Mouse (Mus musculus) cerebral cortex, adult 2 months (tissue): ENCODE measurements around the gene Pcgf3.

Experiments
- WGBS: fragments of 180-500 bp; shearing (Covaris S2); methylation state at CpG from one replicate; pipeline ENCODE4 v1.1.7; 2018; 5-methylcytosine and 5-hydroxymethylcytosine counted together

Gene Pcgf3

GRCm38 (mm10) chr5:108461082-108462065, at the start of gene Pcgf3:
TSS of gene Pcgf3 (plus strand) at chr5:108461232.
- 1% methylated on average over 51 of the region's 62 CpGs for WGBS

GRCm38 (mm10) chr5:108414711-108415110, 46.3 kb upstream of the Pcgf3 start:
- 86% methylated on average over 2 of the region's 2 CpGs for WGBS

GRCm38 (mm10) chr5:108422741-108423140, 38.3 kb upstream of the Pcgf3 start:
- WGBS: 86% methylated on average over 3 of the region's 3 CpGs

DNA sequence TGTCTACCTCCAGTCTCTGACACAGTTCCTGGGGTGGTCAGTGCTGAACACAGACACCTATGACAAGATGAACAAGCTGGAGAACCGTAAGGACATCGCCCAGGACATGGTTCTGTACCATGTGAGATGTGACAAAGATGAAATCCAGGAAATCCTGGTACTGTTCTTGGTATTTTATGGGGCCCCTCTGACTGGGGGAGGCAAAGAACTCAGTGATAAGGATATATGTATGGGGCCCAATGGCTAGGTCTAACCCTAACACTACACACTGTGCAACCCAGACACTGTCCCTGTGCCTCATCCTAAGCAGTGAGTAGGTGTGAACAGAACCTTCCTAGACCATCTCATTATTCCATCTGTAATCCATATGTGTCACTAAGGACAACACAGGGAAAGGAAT, 37.6 kb upstream of the Pcgf3 start:
- WGBS: 84% methylated on average over 2 of the region's 2 CpGs

GRCm38 (mm10) chr5:108427186-108427585, 33.8 kb upstream of the Pcgf3 start:
- WGBS: 55% methylated on average over 1 of the region's 1 CpGs

- 90% methylated on average over 6 of the region's 6 CpGs for WGBS
Observed at GRCm38 (mm10) chr5:108431196-108431595, 29.8 kb upstream of the Pcgf3 start.

- WGBS: under 1% methylated on average over 42 of the region's 42 CpGs
Observed at GRCm38 (mm10) chr5:108433804-108434587, 27.0 kb upstream of the Pcgf3 start, which contains the start of gene Atp5k. TSS of gene Atp5k (minus strand) at chr5:108434448.

GRCm38 (mm10) chr5:108436101-108436500, 24.9 kb upstream of the Pcgf3 start:
- 77% methylated on average over 2 of the region's 2 CpGs for WGBS

DNA sequence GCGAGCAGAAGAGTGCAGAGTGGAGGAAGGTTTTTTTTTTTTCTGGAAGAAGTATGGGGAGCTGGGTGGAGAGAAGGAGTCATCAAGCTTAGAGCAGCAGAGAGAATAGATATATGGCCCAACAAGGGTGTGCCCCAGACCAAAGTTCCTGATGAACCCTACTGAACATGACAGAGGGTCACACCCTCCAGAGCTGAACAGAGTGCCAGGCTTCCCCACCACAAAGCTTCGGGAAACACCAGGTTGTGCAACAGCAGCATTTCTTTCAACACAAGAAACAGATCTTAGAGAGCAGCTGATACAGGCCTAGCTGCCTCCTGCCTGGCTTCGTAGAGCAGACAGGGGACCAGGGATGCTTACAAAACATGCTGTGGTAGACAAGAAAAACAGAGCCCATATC, 14.1 kb upstream of the Pcgf3 start:
- 88% methylated on average over 3 of the region's 3 CpGs for WGBS

- 91% methylated on average over 7 of the region's 7 CpGs for WGBS
Observed at GRCm38 (mm10) chr5:108447857-108448256, 13.2 kb upstream of the Pcgf3 start.

DNA sequence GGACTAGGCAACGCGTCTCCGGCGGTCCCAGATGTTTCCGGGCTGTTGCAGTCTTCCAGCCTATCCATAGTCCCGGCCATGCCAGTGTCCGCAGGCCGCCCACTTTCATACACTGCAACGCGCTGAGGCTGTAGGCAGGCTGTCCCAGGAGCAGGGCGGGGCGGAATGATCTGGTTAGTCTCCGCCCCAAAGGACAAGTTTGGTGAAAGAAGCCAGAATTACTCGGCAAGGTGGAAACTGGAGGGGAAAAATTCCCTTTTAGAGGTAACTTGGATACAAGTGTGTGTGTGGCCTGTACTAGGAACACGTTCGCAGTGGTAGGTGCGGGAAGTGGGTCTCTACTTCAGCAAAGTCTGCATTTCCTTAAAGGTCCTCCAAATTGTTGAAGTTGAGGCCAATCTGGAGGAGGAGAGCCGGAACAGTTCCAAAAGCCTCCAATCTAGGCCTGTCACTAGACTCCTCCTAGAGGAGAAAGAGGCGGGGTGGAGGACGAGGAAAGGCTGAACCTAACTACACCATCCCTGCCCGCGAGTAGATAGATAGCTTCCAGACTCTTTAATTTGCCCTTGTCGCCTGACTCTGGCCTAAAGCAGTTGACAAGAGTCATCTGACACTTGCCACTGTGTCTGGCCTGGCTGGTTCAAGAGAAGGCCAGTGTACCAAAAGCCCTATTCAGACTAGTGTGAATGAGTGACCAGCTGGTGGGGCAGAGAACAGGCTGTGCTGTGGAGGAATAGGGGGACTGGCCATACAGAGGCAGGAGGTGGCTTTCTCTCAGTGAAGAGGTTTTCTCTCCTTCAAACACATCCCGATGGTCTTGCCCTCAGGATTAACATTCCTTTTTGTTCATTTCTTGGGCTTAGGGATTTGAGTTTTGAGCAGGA, 12.0 kb upstream of the Pcgf3 start, which contains the start of gene Mfsd7a:
Gene Mfsd7a (minus strand): TSS at position 107 of the 884 bp plus-strand sequence.
- 26% methylated on average over 24 of the region's 24 CpGs for WGBS

GRCm38 (mm10) chr5:108450837-108451540, 10.0 kb upstream of the Pcgf3 start:
- 76% methylated on average over 8 of the region's 8 CpGs for WGBS

DNA sequence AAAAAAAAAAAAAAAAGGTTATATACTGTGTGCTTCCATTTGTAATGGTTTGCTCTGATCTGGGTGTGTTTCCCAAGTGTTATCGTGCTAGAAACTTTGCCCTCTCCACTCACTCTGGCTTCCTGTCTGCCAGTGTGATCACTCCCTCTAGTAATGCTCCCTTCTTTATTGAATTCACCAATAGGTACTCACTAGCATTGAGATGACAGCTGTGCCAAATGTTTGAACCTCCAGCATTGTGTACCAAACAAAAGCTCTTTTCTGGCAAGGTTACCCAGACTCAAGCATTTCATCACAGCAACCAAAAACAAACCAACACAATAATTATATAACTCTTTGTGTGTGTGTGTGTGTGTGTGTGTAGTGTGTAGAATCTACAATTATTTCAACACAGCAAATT, 9.4 kb upstream of the Pcgf3 start:
- WGBS: 87% methylated on average over 1 of the region's 1 CpGs

GRCm38 (mm10) chr5:108452422-108452821, 8.6 kb upstream of the Pcgf3 start:
- 91% methylated on average over 1 of the region's 1 CpGs for WGBS

DNA sequence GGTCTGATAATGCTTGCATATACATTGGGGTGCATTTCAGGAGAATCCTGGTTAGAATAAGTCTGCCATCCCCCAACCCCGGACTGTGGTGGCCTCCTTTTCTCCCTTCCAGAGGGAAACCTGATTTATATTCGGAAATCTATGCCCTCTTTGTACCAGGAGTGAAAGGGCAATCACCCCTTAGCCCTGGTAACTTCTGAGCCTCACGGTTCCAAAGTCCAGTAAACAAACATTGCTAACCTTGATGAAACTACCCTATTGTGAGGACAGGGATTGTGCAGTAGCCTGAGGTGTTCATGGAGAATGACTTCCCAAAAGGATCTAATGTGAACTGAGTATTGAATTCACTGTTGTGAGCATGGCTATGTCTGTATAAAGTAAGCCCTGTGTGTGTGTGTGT, 6.9 kb upstream of the Pcgf3 start:
- 57% methylated on average over 3 of the region's 3 CpGs for WGBS

DNA sequence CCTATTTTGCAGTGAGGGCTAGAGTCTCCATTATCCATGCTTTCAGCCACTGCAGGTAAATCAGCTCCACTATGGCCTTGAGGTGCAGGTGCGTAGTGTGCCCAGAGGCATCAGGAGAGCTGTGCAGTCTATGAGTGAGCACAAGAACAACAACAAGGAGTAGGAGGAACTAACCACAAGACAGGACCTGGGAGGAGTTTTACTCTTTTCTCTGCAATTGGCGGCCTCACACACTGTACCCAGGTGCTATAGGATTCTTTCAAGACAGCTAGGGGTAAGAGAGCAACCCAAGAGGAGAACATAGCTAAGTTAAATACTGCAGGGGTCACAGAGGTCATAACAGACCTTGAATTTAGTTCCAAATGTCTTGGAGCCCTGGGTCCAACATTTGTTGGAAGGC, 2.3 kb upstream of the Pcgf3 start:
- WGBS: 94% methylated on average over 2 of the region's 2 CpGs

DNA sequence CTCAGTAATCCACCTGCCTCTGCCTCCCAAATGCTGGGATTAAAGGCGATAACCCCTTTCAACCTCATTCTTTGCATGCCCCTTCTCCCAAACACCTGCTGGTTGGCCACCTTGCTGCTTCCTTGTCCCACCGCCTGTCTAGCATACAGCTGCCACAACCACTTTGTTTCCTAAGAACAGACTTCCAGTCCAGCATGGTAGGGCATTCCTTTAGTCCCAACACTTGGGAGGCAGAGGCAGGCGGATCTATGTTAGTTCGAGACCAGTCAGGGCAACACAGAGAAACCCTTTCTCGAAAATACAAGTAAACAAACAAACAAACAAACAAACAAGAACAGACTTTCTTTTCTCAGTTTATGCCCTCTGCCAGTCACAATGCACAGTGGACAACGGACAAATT, 571 bp upstream of the Pcgf3 start:
- WGBS: 34% methylated on average over 6 of the region's 6 CpGs

DNA sequence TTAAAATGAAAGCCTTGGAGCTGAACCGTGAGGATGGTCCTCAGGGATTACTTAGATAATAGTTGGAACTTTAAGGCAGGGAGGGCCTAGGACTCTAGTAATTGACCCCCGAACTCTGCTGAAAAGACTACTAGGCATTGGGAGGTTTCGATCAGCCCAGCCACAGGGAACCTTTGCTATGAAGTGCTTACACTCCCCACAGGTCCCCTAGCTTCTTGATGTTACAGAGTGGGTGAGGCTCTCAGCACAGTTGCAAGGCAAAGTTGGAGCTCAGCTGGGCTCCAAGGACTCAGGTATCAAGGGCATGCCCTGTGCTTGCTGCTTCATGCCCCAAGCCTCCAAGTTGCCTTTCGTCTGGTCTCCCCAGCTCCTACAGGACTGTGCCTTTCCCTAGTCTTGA, 1.4 kb downstream of the Pcgf3 start:
- 45% methylated on average over 4 of the region's 4 CpGs for WGBS

- WGBS: 88% methylated on average over 6 of the region's 6 CpGs
Observed at GRCm38 (mm10) chr5:108465131-108465891, 4.3 kb downstream of the Pcgf3 start.

DNA sequence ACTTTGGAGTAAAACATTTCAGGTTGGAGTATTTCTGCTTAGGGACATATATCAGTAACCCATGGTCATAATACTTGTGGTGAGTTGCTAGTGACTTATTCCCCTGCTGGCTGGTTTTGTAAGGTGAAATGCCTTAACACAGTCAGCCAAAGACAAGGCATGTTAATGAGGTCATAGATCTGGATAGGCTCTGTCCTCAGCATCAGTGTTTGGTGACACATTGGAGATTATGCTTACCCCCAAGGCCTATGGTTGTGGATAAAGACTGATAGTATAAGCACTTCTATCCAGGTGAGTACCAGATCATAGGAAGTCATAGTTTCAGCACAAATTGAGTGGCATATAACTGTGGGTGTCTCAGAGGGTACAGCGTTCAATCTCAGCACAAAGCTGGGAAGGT, 5.6 kb downstream of the Pcgf3 start:
- WGBS: 53% methylated on average over 1 of the region's 1 CpGs
